Mouse (Mus musculus) hindbrain, embryonic 12.5 days (tissue): ENCODE measurements around the gene Gm20388. TPM values are rescaled to one million over a fixed set of nuclear protein-coding genes. Genes with fewer than 3 reads are reported as not detected.

Experiments
- ATAC-seq: fragments of 200-750 bp; cut with Nextera tagmentation; 2 replicates; pipeline ENCODE4 v1.8.0; 2017; ENCODE audit warnings: moderate TSS enrichment; ENCODE audit not compliant: low FRiP score
- H3K27ac ChIP-seq: fragments of 300-500 bp; sonication (generic); 2 replicates; pipeline ENCODE4 v1.5.1; 2016; ENCODE audit warnings: mild to moderate bottlenecking
- H3K27me3 ChIP-seq: fragments of 300-500 bp; sonication (generic); 2 replicates; pipeline ENCODE4 v1.6.1; 2016; ENCODE audit warnings: mild to moderate bottlenecking
- H3K36me3 ChIP-seq: fragments of 300-500 bp; sonication (generic); 2 replicates; pipeline ENCODE4 v1.6.1; 2016; ENCODE audit warnings: mild to moderate bottlenecking
- H3K4me1 ChIP-seq: fragments of 300-500 bp; sonication (generic); 2 replicates; pipeline ENCODE4 v1.6.1; 2016
- H3K4me2 ChIP-seq: fragments of 300-500 bp; sonication (generic); replicated peaks from 2 replicates; pipeline ENCODE4 v1.6.1; 2016; ENCODE audit warnings: mild to moderate bottlenecking
- H3K4me3 ChIP-seq: fragments of 300-500 bp; sonication (generic); 2 replicates; pipeline ENCODE4 v1.5.1; 2016; ENCODE audit warnings: mild to moderate bottlenecking
- H3K9ac ChIP-seq: fragments of 300-500 bp; sonication (generic); 2 replicates; pipeline ENCODE4 v1.6.1; 2016; ENCODE audit warnings: mild to moderate bottlenecking, moderate library complexity
- H3K9me3 ChIP-seq: fragments of 300-500 bp; sonication (generic); replicated peaks from 2 replicates; pipeline ENCODE4 v1.6.1; 2016; ENCODE audit warnings: mild to moderate bottlenecking
- WGBS: fragments of 180-500 bp; shearing (Covaris S2); methylation state at CpG from one replicate; pipeline ENCODE4 v1.1.7; 2016; 5-methylcytosine and 5-hydroxymethylcytosine counted together
- polyA plus RNA-seq: library from polyadenylated mRNA; unstranded; fragments of >200 nt; fragmentation: Nextera tagmentation; extraction: Ambion mirVana; gene quantifications from 2 replicates; pipeline ENCODE4 v1.2.1, GENCODE M21; 2016

The Gm20388 gene
- polyA plus RNA-seq, 1 experiment from 2014 or later = not detected

GRCm38 (mm10) chr8:123239398-123239797, 3328.8 kb downstream of the Gm20388 start:
- Histone ChIP-seq H3K27me3 (peaks cover 31% of the 10 kb centered on the region), H3K9ac (no peak overlapping the region), H3K27ac (no peak overlapping the region), H3K4me3 (no peak overlapping the region), H3K9me3 (no peaks in the 10 kb centered on the region), H3K36me3 (peaks cover 33% of the 10 kb centered on the region), H3K4me1 (peaks cover 16% of the 10 kb centered on the region), H3K4me2 (no peak overlapping the region)
- ATAC-seq = no peak
- 81% methylated on average over 10 of the region's 10 CpGs for WGBS

GRCm38 (mm10) chr8:123242107-123242923, 3331.7 kb downstream of the Gm20388 start:
- Histone ChIP-seq H3K4me2 (no peak overlapping the region), H3K36me3 (peaks cover 62% of the 10 kb centered on the region), H3K27me3 (peaks cover 3% of the 10 kb centered on the region), H3K4me3 (no peak overlapping the region), H3K9ac (no peak overlapping the region), H3K27ac (no peak overlapping the region), H3K9me3 (no peaks in the 10 kb centered on the region), H3K4me1 (no peaks in the 10 kb centered on the region)
- 85% methylated on average over 7 of the region's 7 CpGs for WGBS
- no peak for ATAC-seq

- no peak for ATAC-seq
- H3K9ac ChIP-seq = no peak overlapping the region
- no peaks in the 10 kb centered on the region for H3K4me1 ChIP-seq
- H3K4me2 ChIP-seq = no peak overlapping the region
- H3K36me3 ChIP-seq = peaks cover 70% of the 10 kb centered on the region
- no peak overlapping the region for H3K27ac ChIP-seq
- H3K9me3 ChIP-seq = no peaks in the 10 kb centered on the region
- 71% methylated on average over 11 of the region's 11 CpGs for WGBS
- no peak overlapping the region for H3K4me3 ChIP-seq
- no peaks in the 10 kb centered on the region for H3K27me3 ChIP-seq
Measured at GRCm38 (mm10) chr8:123243053-123243452, 3332.4 kb downstream of the Gm20388 start.

- Histone ChIP-seq H3K9me3 (no peaks in the 10 kb centered on the region), H3K4me2 (no peak overlapping the region), H3K36me3 (peaks cover 83% of the 10 kb centered on the region), H3K4me3 (no peak overlapping the region), H3K27me3 (no peaks in the 10 kb centered on the region), H3K4me1 (no peaks in the 10 kb centered on the region), H3K27ac (no peak overlapping the region), H3K9ac (no peak overlapping the region)
- WGBS = 91% methylated on average over 4 of the region's 4 CpGs
- ATAC-seq = no peak
Measured at GRCm38 (mm10) chr8:123244382-123244781, 3333.7 kb downstream of the Gm20388 start.

GRCm38 (mm10) chr8:123245543-123245942, 3334.9 kb downstream of the Gm20388 start:
- Histone ChIP-seq H3K4me1 (no peaks in the 10 kb centered on the region), H3K27me3 (no peaks in the 10 kb centered on the region), H3K4me3 (no peak overlapping the region), H3K9ac (no peak overlapping the region), H3K9me3 (no peaks in the 10 kb centered on the region), H3K4me2 (no peak overlapping the region), H3K27ac (no peak overlapping the region), H3K36me3 (peaks cover 94% of the 10 kb centered on the region)
- WGBS = 92% methylated on average over 12 of the region's 12 CpGs
- ATAC-seq = no peak

GRCm38 (mm10) chr8:123247748-123248147, 3337.1 kb downstream of the Gm20388 start:
- ATAC-seq = no peak
- H3K4me1 ChIP-seq = peaks cover 5% of the 10 kb centered on the region
- H3K9me3 ChIP-seq = no peaks in the 10 kb centered on the region
- H3K27ac ChIP-seq = no peak overlapping the region
- H3K9ac ChIP-seq = no peak overlapping the region
- WGBS = 95% methylated on average over 6 of the region's 6 CpGs
- H3K27me3 ChIP-seq = no peaks in the 10 kb centered on the region
- no peak overlapping the region for H3K4me2 ChIP-seq
- H3K36me3 ChIP-seq = peaks cover 93% of the 10 kb centered on the region
- H3K4me3 ChIP-seq = no peak overlapping the region

GRCm38 (mm10) chr8:123248596-123248995, 3338.0 kb downstream of the Gm20388 start:
- ATAC-seq = no peak
- Histone ChIP-seq H3K9ac (no peak overlapping the region), H3K4me1 (peaks cover 13% of the 10 kb centered on the region), H3K4me2 (no peak overlapping the region), H3K36me3 (peaks cover 85% of the 10 kb centered on the region), H3K27me3 (no peaks in the 10 kb centered on the region), H3K27ac (no peak overlapping the region), H3K4me3 (no peak overlapping the region), H3K9me3 (no peaks in the 10 kb centered on the region)
- WGBS = 93% methylated on average over 8 of the region's 8 CpGs

GRCm38 (mm10) chr8:123250940-123251339, 3340.3 kb downstream of the Gm20388 start:
- H3K27me3 ChIP-seq = no peaks in the 10 kb centered on the region
- H3K4me3 ChIP-seq = no peak overlapping the region
- no peak overlapping the region for H3K27ac ChIP-seq
- peaks cover 26% of the 10 kb centered on the region for H3K4me1 ChIP-seq
- ATAC-seq = no peak
- 91% methylated on average over 5 of the region's 5 CpGs for WGBS
- H3K36me3 ChIP-seq = peaks cover 62% of the 10 kb centered on the region
- H3K9ac ChIP-seq = no peak overlapping the region
- H3K4me2 ChIP-seq = no peak overlapping the region
- no peaks in the 10 kb centered on the region for H3K9me3 ChIP-seq

GRCm38 (mm10) chr8:123252925-123253324, 3342.3 kb downstream of the Gm20388 start:
- no peak for ATAC-seq
- 64% methylated on average over 4 of the region's 4 CpGs for WGBS
- peak overlapping the region; percentile 75 for H3K4me3 ChIP-seq
- no peaks in the 10 kb centered on the region for H3K27me3 ChIP-seq
- peaks cover 58% of the 10 kb centered on the region for H3K36me3 ChIP-seq
- no peaks in the 10 kb centered on the region for H3K9me3 ChIP-seq
- H3K9ac ChIP-seq = peak overlapping the region; percentile 92
- H3K4me1 ChIP-seq = peaks cover 36% of the 10 kb centered on the region
- peak overlapping the region; percentile 98 for H3K4me2 ChIP-seq
- peak overlapping the region; percentile 82; the same call in 1 of the 2 replicates for H3K27ac ChIP-seq

GRCm38 (mm10) chr8:123253451-123254098, 3342.9 kb downstream of the Gm20388 start:
- WGBS = 2% methylated on average over 33 of the region's 40 CpGs
- peaks cover 36% of the 10 kb centered on the region for H3K4me1 ChIP-seq
- H3K9me3 ChIP-seq = no peaks in the 10 kb centered on the region
- no peaks in the 10 kb centered on the region for H3K27me3 ChIP-seq
- peaks cover 58% of the 10 kb centered on the region for H3K36me3 ChIP-seq
- H3K4me2 ChIP-seq = peak overlapping the region; percentile 98
- H3K4me3 ChIP-seq = peak overlapping the region; percentile 75
- H3K9ac ChIP-seq = peak overlapping the region; percentile 92
- ATAC-seq = peak; percentile 70
- H3K27ac ChIP-seq = peak overlapping the region; percentile 82

- peak; percentile 93 for ATAC-seq
- Histone ChIP-seq H3K4me3 (peak within 1 kb of the TSS; percentile 75), H3K27ac (peak within 1 kb of the TSS; percentile 82), H3K36me3 (peaks cover 58% of the 10 kb centered on the region), H3K4me1 (peaks cover 36% of the 10 kb centered on the region), H3K27me3 (no peaks in the 10 kb centered on the region), H3K9me3 (no peaks in the 10 kb centered on the region), H3K9ac (peak within 1 kb of the TSS; percentile 92), H3K4me2 (peak within 1 kb of the TSS; percentile 98)
- under 1% methylated on average over 87 of the region's 99 CpGs for WGBS
Measured at GRCm38 (mm10) chr8:123254099-123254885, 3343.7 kb downstream of the Gm20388 start, which contains the start of the genes Zfp276 and Vps9d1. Gene Zfp276, plus strand, starts transcription at chr8:123254195. Gene Vps9d1, minus strand, starts transcription at chr8:123254348.

GRCm38 (mm10) chr8:123255170-123255569, 3344.5 kb downstream of the Gm20388 start:
- Histone ChIP-seq H3K27me3 (no peaks in the 10 kb centered on the region), H3K4me2 (peak overlapping the region; percentile 98), H3K9ac (peak overlapping the region; percentile 92), H3K9me3 (no peaks in the 10 kb centered on the region), H3K27ac (no peak overlapping the region), H3K4me1 (peaks cover 36% of the 10 kb centered on the region), H3K4me3 (peak overlapping the region; percentile 75), H3K36me3 (peaks cover 58% of the 10 kb centered on the region)
- ATAC-seq = no peak
- WGBS = 67% methylated on average over 6 of the region's 6 CpGs
